Comparison of ENCODE assay signal across 9 mouse cellular contexts in the genomic region with DNA sequence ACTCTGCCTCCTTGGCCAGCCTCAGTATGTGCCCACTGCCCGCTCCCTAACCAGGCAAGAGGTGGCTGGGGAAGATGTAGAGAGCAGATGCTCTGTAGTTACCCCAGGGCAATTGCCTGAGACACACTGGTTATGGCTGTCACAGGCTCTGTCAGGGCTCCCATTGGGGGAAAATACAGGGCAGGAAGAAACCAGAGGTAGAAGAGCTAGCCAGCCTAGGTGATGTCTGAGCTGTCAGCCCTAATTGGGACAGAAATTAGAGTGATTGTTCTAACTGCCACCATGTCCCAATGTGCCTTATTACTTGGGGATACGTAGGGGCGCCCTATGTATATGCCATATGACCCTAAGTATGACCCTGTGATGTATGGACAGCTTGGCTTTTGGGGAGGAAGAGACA. TPM values are rescaled to one million over a fixed set of nuclear protein-coding genes. Genes with fewer than 3 reads are reported as not detected.
DNase-seq lines count a peak whose midpoint lies in the region; ATAC-seq and TF ChIP-seq lines count a peak whose summit lies in the region.
"Had no signal": no experiment of that assay in that cellular context is flagged by ENCODE, and none has a peak within 500 bp of the region (broad histone marks: within the 10 kb centered on the region; RNA-seq: fewer than 3 reads in every experiment).

No protein-coding gene starts in this region.

- H3K36me3 ChIP-seq in heart, postnatal 0 days (replicated peaks; ENCODE audit: control insufficient read depth, insufficient read depth, low read length), result peaks cover 24% of the 10 kb centered on the region
- H3K36me3 ChIP-seq in hindbrain, embryonic 13.5 days, result peaks cover 39% of the 10 kb centered on the region
- peaks cover 36% of the 10 kb centered on the region for H3K36me3 ChIP-seq in midbrain, embryonic 13.5 days

- TF ChIP-seq POLR2A in bone marrow macrophage, adult 2 months (IDR thresholded peaks at IDR 0.05; ENCODE audit: borderline replicate concordance, low read depth, low read length), result no peak

- no peaks in the 10 kb centered on the region for H3K9me3 ChIP-seq in heart, postnatal 0 days (replicated peaks; ENCODE audit: control insufficient read depth, low read length)
- no peaks in the 10 kb centered on the region for H3K9me3 ChIP-seq in hindbrain, embryonic 13.5 days
- no peaks in the 10 kb centered on the region for H3K9me3 ChIP-seq in midbrain, embryonic 13.5 days

- no peaks in the 10 kb centered on the region for H3K27me3 ChIP-seq in heart, postnatal 0 days (ENCODE audit: control insufficient read depth, insufficient read depth, low read length)
- H3K27me3 ChIP-seq in hindbrain, embryonic 13.5 days, result no peaks in the 10 kb centered on the region
- H3K27me3 ChIP-seq in midbrain, embryonic 13.5 days, result no peaks in the 10 kb centered on the region

- peaks cover 5% of the 10 kb centered on the region; the same call in 1 of the 2 replicates for H3K4me1 ChIP-seq in heart, postnatal 0 days (ENCODE audit: control insufficient read depth, insufficient read depth)
- peaks cover 30% of the 10 kb centered on the region for H3K4me1 ChIP-seq in bone marrow macrophage, adult 2 months (ENCODE audit: control insufficient read depth, insufficient read depth, low read length)
- H3K4me1 ChIP-seq in hindbrain, embryonic 13.5 days (replicated peaks), result peaks cover 36% of the 10 kb centered on the region
- peaks cover 36% of the 10 kb centered on the region for H3K4me1 ChIP-seq in midbrain, embryonic 13.5 days (replicated peaks)

- ATAC-seq in heart, postnatal 0 days (ENCODE audit: insufficient read depth, low read depth), result no peak
- ATAC-seq in hindbrain, embryonic 13.5 days (ENCODE audit: low FRiP score), result no peak
- no peak for ATAC-seq in midbrain, embryonic 13.5 days

- 0 out of 2 replicates have a peak overlapping the region, but pooled peaks have one; percentile 11 for H3K27ac ChIP-seq in heart, postnatal 0 days (ENCODE audit: low read depth)
- peak overlapping the region; percentile 92 for H3K27ac ChIP-seq in bone marrow macrophage, adult 2 months (ENCODE audit: insufficient read depth, low read depth, low read length)
- peak overlapping the region; percentile 30; the same call in 1 of the 2 replicates for H3K27ac ChIP-seq in hindbrain, embryonic 13.5 days
- H3K27ac ChIP-seq in midbrain, embryonic 13.5 days, result no peak overlapping the region

- no peak overlapping the region for H3K9ac ChIP-seq in heart, postnatal 0 days (replicated peaks; ENCODE audit: low read depth, low read length)
- peak overlapping the region; percentile 94 for H3K9ac ChIP-seq in hindbrain, embryonic 13.5 days
- peak overlapping the region; percentile 91 for H3K9ac ChIP-seq in midbrain, embryonic 13.5 days (replicated peaks)

- WGBS in heart, postnatal 0 days, result 96% methylated on average over 3 of the region's 3 CpGs
- WGBS in hindbrain, embryonic 13.5 days, result 79% methylated on average over 3 of the region's 3 CpGs
- 86% methylated on average over 3 of the region's 3 CpGs for WGBS in midbrain, embryonic 13.5 days

- H3K4me3 ChIP-seq in heart, postnatal 0 days (ENCODE audit: low read depth, low read length), result no peak overlapping the region
- peak overlapping the region; percentile 70 for H3K4me3 ChIP-seq in bone marrow macrophage, adult 2 months (ENCODE audit: insufficient read depth, low read length)
- peak overlapping the region; percentile 73 for H3K4me3 ChIP-seq in hindbrain, embryonic 13.5 days
- peak overlapping the region; percentile 66 for H3K4me3 ChIP-seq in midbrain, embryonic 13.5 days (replicated peaks)

- TF ChIP-seq EP300 in heart, postnatal 0 days (IDR thresholded peaks at IDR 0.05; ENCODE audit: low read depth), result no peak

- DNase-seq in heart, postnatal 0 days (ENCODE audit: low spot score), result no peak
- DNase-seq in heart, adult 8-10 months (ENCODE audit: low spot score), result no peak
- DNase-seq in frontal cortex, postnatal 10 days (ENCODE audit: low spot score in 2 of 2), result no peak
- no peak for DNase-seq in kidney, adult 11 months
- DNase-seq in ovary, postnatal 36 days (ENCODE audit: low spot score), result no peak
- DNase-seq: cerebellum, adult 18-20 months had no signal

- peak overlapping the region; percentile 77; the same call in 1 of the 2 replicates for H3K4me2 ChIP-seq in heart, postnatal 0 days (ENCODE audit: low read depth, low read length)
- peak overlapping the region; percentile 77 for H3K4me2 ChIP-seq in hindbrain, embryonic 13.5 days
- H3K4me2 ChIP-seq in midbrain, embryonic 13.5 days (replicated peaks), result peak overlapping the region; percentile 79

- no peak for TF ChIP-seq CTCF in heart, postnatal 0 days (IDR thresholded peaks at IDR 0.05; ENCODE audit: low read depth)
- no peak for TF ChIP-seq CTCF in bone marrow macrophage, adult 2 months (IDR thresholded peaks at IDR 0.05; ENCODE audit: low read depth, low read length)

RNA-seq across cellular contexts. Expression of a gene that starts 1.5 kb away (rescaled TPM):
- 9.5 and 27.5 TPM in 2 replicates for total RNA-seq in heart, postnatal 0 days (2014; rRNA removed; ENCODE audit: low replicate concordance)
- polyA plus RNA-seq in heart, postnatal 0 days (2015; fragmentation: Nextera tagmentation; extraction: Ambion mirVana), result 4.8 and 6.0 TPM in 2 replicates
- total RNA-seq in heart, adult 8-10 months (2022), result 10 to 100 TPM in 2 of 4 experiments, 1 to 10 TPM in 2; 9.0 to 10.9 (median 9.9) TPM
- polyA plus RNA-seq in bone marrow macrophage, adult 2 months (2012; ENCODE audit: insufficient read depth, insufficient read length, missing spikeins), result 520 and 549 TPM in 2 replicates
- 47.6 and 50.2 TPM in 2 replicates for polyA plus RNA-seq in hindbrain, embryonic 13.5 days (2015; fragmentation: Nextera tagmentation; extraction: Ambion mirVana)
- polyA plus RNA-seq in midbrain, embryonic 13.5 days (2015; fragmentation: Nextera tagmentation; extraction: Ambion mirVana), result 44.8 and 45.5 TPM in 2 replicates

RNA-seq across cellular contexts. Expression of a gene that starts 17.8 kb away (rescaled TPM):
- total RNA-seq in heart, postnatal 0 days (2014; rRNA removed; ENCODE audit: low replicate concordance), result 9.0 and 28.3 TPM in 2 replicates
- polyA plus RNA-seq in heart, postnatal 0 days (2015; fragmentation: Nextera tagmentation; extraction: Ambion mirVana), result 13.7 and 15.9 TPM in 2 replicates
- 10 to 100 TPM in 1 of 4 experiments, 1 to 10 TPM in 3; 5.9 to 10.6 (median 6.9) TPM for total RNA-seq in heart, adult 8-10 months (2022)
- polyA plus RNA-seq in bone marrow macrophage, adult 2 months (2012; ENCODE audit: insufficient read depth, insufficient read length, missing spikeins), result 40.5 and 41.6 TPM in 2 replicates
- 43.2 and 45.5 TPM in 2 replicates for polyA plus RNA-seq in hindbrain, embryonic 13.5 days (2015; fragmentation: Nextera tagmentation; extraction: Ambion mirVana)
- 41.9 and 43.6 TPM in 2 replicates for polyA plus RNA-seq in midbrain, embryonic 13.5 days (2015; fragmentation: Nextera tagmentation; extraction: Ambion mirVana)

RNA-seq across cellular contexts. Expression of a gene that starts 24.1 kb away (rescaled TPM):
- 15.1 and 15.9 TPM in 2 replicates for total RNA-seq in heart, postnatal 0 days (2014; rRNA removed; ENCODE audit: low replicate concordance)
- 10.9 and 11.0 TPM in 2 replicates for polyA plus RNA-seq in heart, postnatal 0 days (2015; fragmentation: Nextera tagmentation; extraction: Ambion mirVana)
- 10 to 100 TPM; 19.1 to 23.0 (median 20.6) TPM for total RNA-seq in heart, adult 8-10 months (2022)
- polyA plus RNA-seq in bone marrow macrophage, adult 2 months (2012; ENCODE audit: insufficient read depth, insufficient read length, missing spikeins), result 19.3 and 21.2 TPM in 2 replicates
- 33.3 and 33.6 TPM in 2 replicates for polyA plus RNA-seq in hindbrain, embryonic 13.5 days (2015; fragmentation: Nextera tagmentation; extraction: Ambion mirVana)
- polyA plus RNA-seq in midbrain, embryonic 13.5 days (2015; fragmentation: Nextera tagmentation; extraction: Ambion mirVana), result 33.9 and 34.1 TPM in 2 replicates

RNA-seq across cellular contexts. Expression of a gene that starts 25.3 kb away (rescaled TPM):
- 0.04 and 5.0 TPM in 2 replicates for total RNA-seq in heart, postnatal 0 days (2014; rRNA removed; ENCODE audit: low replicate concordance)
- polyA plus RNA-seq in heart, postnatal 0 days (2015; fragmentation: Nextera tagmentation; extraction: Ambion mirVana), result 1.3 TPM in 2 replicates
- total RNA-seq in heart, adult 8-10 months (2022), result 1 to 10 TPM; 1.1 to 2.7 (median 1.9) TPM
- 21.7 and 23.7 TPM in 2 replicates for polyA plus RNA-seq in bone marrow macrophage, adult 2 months (2012; ENCODE audit: insufficient read depth, insufficient read length, missing spikeins)
- 0.45 and 0.98 TPM in 2 replicates for polyA plus RNA-seq in hindbrain, embryonic 13.5 days (2015; fragmentation: Nextera tagmentation; extraction: Ambion mirVana)
- polyA plus RNA-seq in midbrain, embryonic 13.5 days (2015; fragmentation: Nextera tagmentation; extraction: Ambion mirVana), result 0.40 and 0.44 TPM in 2 replicates

RNA-seq across cellular contexts. Expression of a gene that starts 25.8 kb away (rescaled TPM):
- 5.9 and 12.8 TPM in 2 replicates for total RNA-seq in heart, postnatal 0 days (2014; rRNA removed; ENCODE audit: low replicate concordance)
- polyA plus RNA-seq in heart, postnatal 0 days (2015; fragmentation: Nextera tagmentation; extraction: Ambion mirVana), result 9.8 and 11.3 TPM in 2 replicates
- 10 to 100 TPM in 1 of 4 experiments, 1 to 10 TPM in 3; 8.4 to 10.3 (median 9.6) TPM for total RNA-seq in heart, adult 8-10 months (2022)
- 434 and 456 TPM in 2 replicates for polyA plus RNA-seq in bone marrow macrophage, adult 2 months (2012; ENCODE audit: insufficient read depth, insufficient read length, missing spikeins)
- 4.6 and 6.7 TPM in 2 replicates for polyA plus RNA-seq in hindbrain, embryonic 13.5 days (2015; fragmentation: Nextera tagmentation; extraction: Ambion mirVana)
- polyA plus RNA-seq in midbrain, embryonic 13.5 days (2015; fragmentation: Nextera tagmentation; extraction: Ambion mirVana), result 1.4 and 1.6 TPM in 2 replicates

Comparison
In these comparisons a context has a peak if more than half of its experiments do, and no peak if none do; other contexts are left out.
1. RNA of a gene that starts 1.5 kb away (polyA plus RNA-seq): 520 to 549 TPM in bone marrow macrophage, adult 2 months; 47.6 to 50.2 TPM in hindbrain, embryonic 13.5 days, 44.8 to 45.5 TPM in midbrain, embryonic 13.5 days and 4.8 to 6.0 TPM in heart, postnatal 0 days; every median in the first group is over 10 times any median in the second.
2. Peak in every context shown above with its lines, with median percentiles within 50 percentile points of each other: H3K4me2 ChIP-seq.